Mouse (Mus musculus): Measurements from ENCODE around the gene Tmem178b. TPM values are rescaled to one million over a fixed set of nuclear protein-coding genes. Genes with fewer than 3 reads are reported as not detected.

The Tmem178b gene
- polyA plus RNA-seq, 1 experiment, result not detected

DNA sequence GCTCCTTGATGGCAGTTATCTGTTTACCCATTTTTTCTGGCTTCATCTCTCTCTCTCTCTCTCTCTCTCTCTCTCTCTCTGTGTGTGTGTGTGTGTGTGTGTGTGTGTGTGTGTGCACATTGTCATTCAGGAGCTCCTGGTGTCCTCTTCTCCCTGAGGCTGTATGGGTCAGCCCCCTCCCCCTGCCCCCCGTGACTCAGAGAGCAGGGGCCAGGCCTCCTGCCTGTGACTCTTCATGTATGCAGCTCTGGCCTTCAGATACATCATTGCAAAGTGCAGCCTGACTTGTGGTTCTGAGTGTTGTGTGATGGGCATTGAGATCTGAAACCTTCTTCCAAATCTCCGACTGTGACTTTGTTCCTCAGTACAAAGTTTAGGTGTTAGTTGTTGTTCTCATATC lies 237.7 kb downstream of the Tmem178b start:
- TF ChIP-seq CTCF (IDR thresholded peaks at IDR 0.05; ENCODE audit: insufficient read depth, low read depth, low read length) (no peak), POLR2A (IDR thresholded peaks at IDR 0.05; ENCODE audit: insufficient read depth, low read depth, low read length) (no peak)
- WGBS, result 87% methylated on average over 2 of the region's 2 CpGs
- Histone ChIP-seq H3K4me3 (ENCODE audit: insufficient read depth, low read depth, low read length) (no peak overlapping the region), H3K4me1 (ENCODE audit: control insufficient read depth, insufficient read depth, low read length) (peaks cover 4% of the 10 kb centered on the region; the same call in 1 of the 2 replicates), H3K27ac (ENCODE audit: insufficient read depth, low read depth, low read length) (no peak overlapping the region)

- no peak overlapping the region for H3K27ac ChIP-seq (ENCODE audit: insufficient read depth, low read depth, low read length)
Measured at GRCm38 (mm10) chr6:40112488-40112887, 239.4 kb downstream of the Tmem178b start.

DNA sequence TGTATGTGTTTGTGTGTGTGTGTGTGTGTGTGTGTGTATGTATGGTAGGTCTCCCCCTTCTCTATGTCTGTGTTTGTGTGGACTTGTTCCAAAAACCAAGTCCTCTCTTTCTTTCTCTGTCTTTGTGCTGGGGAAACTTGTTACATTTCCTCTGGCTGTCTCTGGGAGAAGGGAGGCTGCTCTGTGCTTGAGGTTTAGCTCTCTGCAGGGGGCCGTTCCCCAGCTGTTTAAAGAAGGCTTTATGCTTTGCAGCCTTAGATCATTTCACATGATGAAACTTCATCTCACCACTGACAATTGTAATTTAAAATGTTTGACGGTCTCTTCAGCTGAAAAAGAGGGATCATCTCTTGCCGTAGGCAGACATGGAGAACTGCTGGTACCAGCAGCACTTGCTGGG lies 243.2 kb downstream of the Tmem178b start:
- Histone ChIP-seq H3K4me3 (ENCODE audit: insufficient read depth, low read depth, low read length) (no peak overlapping the region), H3K27ac (ENCODE audit: insufficient read depth, low read depth, low read length) (no peak overlapping the region), H3K4me1 (ENCODE audit: control insufficient read depth, insufficient read depth, low read length) (peaks cover 4% of the 10 kb centered on the region; the same call in 1 of the 2 replicates)
- TF ChIP-seq CTCF (IDR thresholded peaks at IDR 0.05; ENCODE audit: insufficient read depth, low read depth, low read length) (no peak), POLR2A (IDR thresholded peaks at IDR 0.05; ENCODE audit: insufficient read depth, low read depth, low read length) (no peak)
- 55% methylated on average over 3 of the region's 3 CpGs for WGBS

More at GRCm38 (mm10) chr6:40112488-40112887, 239.4 kb downstream of the Tmem178b start:
- 40% methylated on average over 10 of the region's 10 CpGs for WGBS
- no peak overlapping the region for H3K4me3 ChIP-seq (ENCODE audit: insufficient read depth, low read depth, low read length)
- TF ChIP-seq POLR2A (IDR thresholded peaks at IDR 0.05; ENCODE audit: insufficient read depth, low read depth, low read length), result no peak
- no peak for TF ChIP-seq CTCF (IDR thresholded peaks at IDR 0.05; ENCODE audit: insufficient read depth, low read depth, low read length)
- H3K4me1 ChIP-seq (ENCODE audit: control insufficient read depth, insufficient read depth, low read length), result peaks cover 4% of the 10 kb centered on the region; the same call in 1 of the 2 replicates

- no peak for TF ChIP-seq POLR2A (IDR thresholded peaks at IDR 0.05; ENCODE audit: insufficient read depth, low read depth, low read length)
- TF ChIP-seq CTCF (IDR thresholded peaks at IDR 0.05; ENCODE audit: insufficient read depth, low read depth, low read length), result no peak
- peaks cover 7% of the 10 kb centered on the region for H3K4me1 ChIP-seq (ENCODE audit: control insufficient read depth, insufficient read depth, low read length)
- 92% methylated on average over 2 of the region's 2 CpGs for WGBS
- no peak overlapping the region for H3K27ac ChIP-seq (ENCODE audit: insufficient read depth, low read depth, low read length)
- no peak overlapping the region for H3K4me3 ChIP-seq (ENCODE audit: insufficient read depth, low read depth, low read length)
Measured at GRCm38 (mm10) chr6:40120176-40120575, 247.1 kb downstream of the Tmem178b start.

DNA sequence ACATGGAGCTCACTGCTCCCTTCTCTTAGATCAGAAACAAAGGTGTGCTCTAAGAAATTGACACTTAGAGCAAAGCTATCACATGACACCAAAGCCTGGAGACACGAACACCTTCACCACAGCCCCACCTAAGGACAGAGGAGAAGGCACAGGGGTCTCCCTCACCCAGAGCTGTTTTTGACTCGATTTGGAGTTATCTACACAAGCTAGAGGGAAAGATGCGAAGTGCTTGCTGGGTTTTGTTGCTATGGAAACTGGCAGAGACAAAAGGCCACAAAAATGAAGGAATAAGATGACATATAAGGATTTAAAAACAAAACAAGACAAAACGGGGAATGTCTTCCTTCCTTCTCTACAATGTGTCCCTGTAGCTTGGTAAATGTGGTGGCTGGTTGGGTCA lies 248.4 kb downstream of the Tmem178b start:
- Histone ChIP-seq H3K27ac (ENCODE audit: insufficient read depth, low read depth, low read length) (no peak overlapping the region), H3K4me1 (ENCODE audit: control insufficient read depth, insufficient read depth, low read length) (peaks cover 7% of the 10 kb centered on the region), H3K4me3 (ENCODE audit: insufficient read depth, low read depth, low read length) (no peak overlapping the region)
- WGBS, result 33% methylated on average over 4 of the region's 4 CpGs
- no peak for TF ChIP-seq POLR2A (IDR thresholded peaks at IDR 0.05; ENCODE audit: insufficient read depth, low read depth, low read length)
- TF ChIP-seq CTCF (IDR thresholded peaks at IDR 0.05; ENCODE audit: insufficient read depth, low read depth, low read length), result no peak

GRCm38 (mm10) chr6:40123070-40123690 lies 250.1 kb downstream of the Tmem178b start:
- Histone ChIP-seq H3K27ac (ENCODE audit: insufficient read depth, low read depth, low read length) (no peak overlapping the region), H3K4me3 (ENCODE audit: insufficient read depth, low read depth, low read length) (no peak overlapping the region), H3K4me1 (ENCODE audit: control insufficient read depth, insufficient read depth, low read length) (peaks cover 7% of the 10 kb centered on the region)
- TF ChIP-seq CTCF (IDR thresholded peaks at IDR 0.05; ENCODE audit: insufficient read depth, low read depth, low read length) (no peak), POLR2A (IDR thresholded peaks at IDR 0.05; ENCODE audit: insufficient read depth, low read depth, low read length) (no peak)
- 64% methylated on average over 12 of the region's 12 CpGs for WGBS

DNA sequence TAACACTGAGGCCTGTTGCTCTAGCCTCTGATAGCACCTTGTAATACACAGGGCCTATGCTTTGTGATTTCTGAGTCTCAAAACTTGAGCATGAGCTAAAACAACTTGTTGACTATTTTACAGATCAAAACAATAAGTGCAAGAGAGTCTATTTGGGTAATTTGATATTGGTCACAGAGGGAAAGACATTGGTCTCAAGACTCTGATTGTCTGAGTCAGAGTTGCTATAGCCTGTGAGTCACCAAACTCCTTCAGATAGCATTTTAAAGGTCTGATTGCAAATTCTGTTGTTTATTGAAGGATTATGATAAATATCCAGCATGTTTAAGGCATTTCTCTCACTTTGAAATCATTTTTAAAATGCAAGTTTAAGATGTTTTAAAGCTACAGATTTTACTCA lies 250.9 kb downstream of the Tmem178b start:
- Histone ChIP-seq H3K4me1 (ENCODE audit: control insufficient read depth, insufficient read depth, low read length) (peaks cover 7% of the 10 kb centered on the region), H3K27ac (ENCODE audit: insufficient read depth, low read depth, low read length) (no peak overlapping the region), H3K4me3 (ENCODE audit: insufficient read depth, low read depth, low read length) (no peak overlapping the region)
- TF ChIP-seq CTCF (IDR thresholded peaks at IDR 0.05; ENCODE audit: insufficient read depth, low read depth, low read length) (no peak), POLR2A (IDR thresholded peaks at IDR 0.05; ENCODE audit: insufficient read depth, low read depth, low read length) (no peak)

DNA sequence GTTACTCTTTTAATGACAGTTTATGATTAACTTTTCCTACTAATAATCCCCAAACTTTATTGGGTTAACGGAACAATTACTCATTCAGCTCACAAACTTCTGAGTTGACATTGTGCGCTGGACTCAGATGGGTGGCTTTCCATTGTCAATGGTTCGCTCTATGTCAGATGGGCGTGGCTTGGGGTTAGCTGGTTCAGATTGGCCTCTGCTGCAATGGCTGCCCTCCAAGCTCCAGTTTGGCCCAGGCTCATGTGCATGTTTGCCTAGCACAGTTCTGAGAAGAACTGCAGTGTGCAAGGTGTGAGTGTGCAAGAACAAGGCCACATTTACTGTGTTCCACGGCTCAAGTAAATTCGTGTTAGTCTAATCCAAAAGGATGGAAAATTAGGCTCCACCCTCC lies 255.6 kb downstream of the Tmem178b start:
- 81% methylated on average over 6 of the region's 6 CpGs for WGBS
- TF ChIP-seq POLR2A (IDR thresholded peaks at IDR 0.05; ENCODE audit: insufficient read depth, low read depth, low read length), result no peak
- H3K27ac ChIP-seq (ENCODE audit: insufficient read depth, low read depth, low read length), result no peak overlapping the region
- peaks cover 2% of the 10 kb centered on the region for H3K4me1 ChIP-seq (ENCODE audit: control insufficient read depth, insufficient read depth, low read length)
- no peak overlapping the region for H3K4me3 ChIP-seq (ENCODE audit: insufficient read depth, low read depth, low read length)

- Histone ChIP-seq H3K4me3 (ENCODE audit: insufficient read depth, low read depth, low read length) (no peak overlapping the region), H3K4me1 (ENCODE audit: control insufficient read depth, insufficient read depth, low read length) (peaks cover 2% of the 10 kb centered on the region), H3K27ac (ENCODE audit: insufficient read depth, low read depth, low read length) (no peak overlapping the region)
- 90% methylated on average over 1 of the region's 1 CpGs for WGBS
- TF ChIP-seq CTCF (IDR thresholded peaks at IDR 0.05; ENCODE audit: insufficient read depth, low read depth, low read length) (no peak), POLR2A (IDR thresholded peaks at IDR 0.05; ENCODE audit: insufficient read depth, low read depth, low read length) (no peak)
Measured at GRCm38 (mm10) chr6:40131936-40132335, 258.9 kb downstream of the Tmem178b start.

- Histone ChIP-seq H3K27ac (ENCODE audit: insufficient read depth, low read depth, low read length) (no peak overlapping the region), H3K4me1 (ENCODE audit: control insufficient read depth, insufficient read depth, low read length) (peaks cover 6% of the 10 kb centered on the region), H3K4me3 (ENCODE audit: insufficient read depth, low read depth, low read length) (no peak overlapping the region)
- TF ChIP-seq CTCF (IDR thresholded peaks at IDR 0.05; ENCODE audit: insufficient read depth, low read depth, low read length) (no peak), POLR2A (IDR thresholded peaks at IDR 0.05; ENCODE audit: insufficient read depth, low read depth, low read length) (no peak)
- 94% methylated on average over 6 of the region's 6 CpGs for WGBS
Measured at GRCm38 (mm10) chr6:40133436-40133835, 260.4 kb downstream of the Tmem178b start.

Data from olfactory bulb, adult 2 months (tissue).